Mouse (Mus musculus): Measurements from ENCODE around the gene Ccl25. TPM values are rescaled to one million over a fixed set of nuclear protein-coding genes. Genes with fewer than 3 reads are reported as not detected.
"Not testable (repeated sequence)": the region's sequence is repeated elsewhere in the genome, so short reads cannot be mapped to it uniquely, and the experiment has no call there.

Ccl25 gene
- polyA plus RNA-seq, 1 experiment from 2014 or later: 10.9 TPM

- no peak overlapping the region for H3K4me3 ChIP-seq
- H3K27ac ChIP-seq: no peak overlapping the region
- no peaks in the 10 kb centered on the region for H3K4me1 ChIP-seq
- no peaks in the 10 kb centered on the region for H3K27me3 ChIP-seq (replicated peaks)
- H3K4me2 ChIP-seq: no peak overlapping the region
- WGBS (ENCODE audit: insufficient replicate concordance): 56% methylated on average over 7 of the region's 7 CpGs
- no peaks in the 10 kb centered on the region for H3K36me3 ChIP-seq
- no peaks in the 10 kb centered on the region for H3K9me3 ChIP-seq (replicated peaks)
- ATAC-seq: no peak
- no peak overlapping the region for H3K9ac ChIP-seq
These were observed 22.7 kb downstream of the Ccl25 start for GRCm38 (mm10) chr8:4347661-4348060.

DNA sequence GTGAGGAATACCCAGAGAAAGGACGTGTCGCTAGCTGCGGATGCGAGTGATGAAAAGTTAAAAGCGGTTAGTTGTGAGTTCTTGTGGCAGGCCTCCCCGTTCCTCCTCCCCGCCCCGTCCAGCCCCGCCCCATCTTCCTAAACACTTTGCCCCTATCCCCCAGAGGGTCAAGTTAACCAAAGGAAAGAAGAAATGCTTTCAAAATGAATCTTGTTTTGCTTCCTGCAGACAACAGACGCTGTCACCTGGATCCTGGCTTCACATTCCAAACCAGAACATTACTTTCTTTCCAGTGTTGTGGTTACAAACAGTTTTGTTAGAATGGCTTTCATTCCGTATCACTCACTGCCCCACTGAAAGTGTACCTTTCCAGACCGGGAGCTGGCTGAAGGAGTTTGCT lies 23.3 kb downstream of the Ccl25 start:
- H3K4me2 ChIP-seq: no peak overlapping the region
- H3K4me3 ChIP-seq: no peak overlapping the region
- ATAC-seq: no peak
- 43% methylated on average over 12 of the region's 12 CpGs for WGBS (ENCODE audit: insufficient replicate concordance)
- no peaks in the 10 kb centered on the region for H3K9me3 ChIP-seq (replicated peaks)
- no peaks in the 10 kb centered on the region for H3K4me1 ChIP-seq
- no peak overlapping the region for H3K9ac ChIP-seq
- no peak overlapping the region for H3K27ac ChIP-seq
- no peaks in the 10 kb centered on the region for H3K36me3 ChIP-seq
- H3K27me3 ChIP-seq (replicated peaks): no peaks in the 10 kb centered on the region

GRCm38 (mm10) chr8:4349335-4349734 lies 24.3 kb downstream of the Ccl25 start:
- no peak for ATAC-seq
- H3K4me3 ChIP-seq: no peak overlapping the region
- WGBS (ENCODE audit: insufficient replicate concordance): 53% methylated on average over 1 of the region's 1 CpGs

DNA sequence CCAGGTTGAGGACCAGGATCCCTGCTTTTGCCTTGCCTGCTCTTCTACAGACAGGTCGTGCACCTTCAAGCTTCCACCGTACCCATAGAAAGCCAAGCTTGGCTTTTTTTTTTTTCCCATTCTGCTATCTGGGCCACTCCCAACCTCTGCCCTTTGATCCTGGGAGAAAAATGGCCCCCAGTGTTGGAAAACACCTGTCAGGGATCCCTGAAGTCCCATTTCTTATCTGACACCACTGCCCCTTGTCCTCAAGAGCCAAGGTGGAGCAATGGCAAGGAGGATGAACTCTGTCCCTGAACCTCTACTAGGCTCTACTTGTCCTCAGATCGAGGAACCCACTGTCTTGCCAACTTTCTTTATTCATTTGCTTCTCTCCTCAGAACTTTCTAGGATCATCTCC lies 25.6 kb downstream of the Ccl25 start:
- Histone ChIP-seq H3K27me3 (replicated peaks) (no peaks in the 10 kb centered on the region), H3K27ac (no peak overlapping the region), H3K9me3 (replicated peaks) (no peaks in the 10 kb centered on the region), H3K4me1 (no peaks in the 10 kb centered on the region), H3K4me3 (no peak overlapping the region), H3K4me2 (no peak overlapping the region), H3K9ac (no peak overlapping the region), H3K36me3 (no peaks in the 10 kb centered on the region)
- 64% methylated on average over 3 of the region's 3 CpGs for WGBS (ENCODE audit: insufficient replicate concordance)
- no peak for ATAC-seq

More at GRCm38 (mm10) chr8:4349335-4349734, 24.3 kb downstream of the Ccl25 start:
- Histone ChIP-seq H3K27ac (no peak overlapping the region), H3K36me3 (no peaks in the 10 kb centered on the region), H3K9ac (no peak overlapping the region), H3K4me1 (no peaks in the 10 kb centered on the region), H3K27me3 (replicated peaks) (no peaks in the 10 kb centered on the region), H3K4me2 (no peak overlapping the region), H3K9me3 (replicated peaks) (no peaks in the 10 kb centered on the region)

- not testable (repeated sequence) for ATAC-seq; H3K4me1 ChIP-seq; H3K4me2 ChIP-seq; H3K27ac ChIP-seq; H3K27me3 ChIP-seq (replicated peaks); H3K4me3 ChIP-seq; H3K9me3 ChIP-seq (replicated peaks); H3K36me3 ChIP-seq; H3K9ac ChIP-seq
- WGBS (ENCODE audit: insufficient replicate concordance): 80% methylated on average over 6 of the region's 6 CpGs
These were observed 27.6 kb downstream of the Ccl25 start for GRCm38 (mm10) chr8:4352562-4352961.

GRCm38 (mm10) chr8:4353741-4354140 lies 28.7 kb downstream of the Ccl25 start:
- Histone ChIP-seq H3K9ac (no peak overlapping the region), H3K4me3 (no peak overlapping the region), H3K4me1 (no peaks in the 10 kb centered on the region), H3K9me3 (replicated peaks) (no peaks in the 10 kb centered on the region), H3K27ac (no peak overlapping the region), H3K27me3 (replicated peaks) (no peaks in the 10 kb centered on the region), H3K36me3 (no peaks in the 10 kb centered on the region), H3K4me2 (no peak overlapping the region)
- 66% methylated on average over 4 of the region's 4 CpGs for WGBS (ENCODE audit: insufficient replicate concordance)
- ATAC-seq: no peak

- no peak overlapping the region for H3K27ac ChIP-seq
- no peaks in the 10 kb centered on the region for H3K27me3 ChIP-seq (replicated peaks)
- no peak overlapping the region for H3K9ac ChIP-seq
- no peaks in the 10 kb centered on the region for H3K9me3 ChIP-seq (replicated peaks)
- WGBS (ENCODE audit: insufficient replicate concordance): 63% methylated on average over 1 of the region's 1 CpGs
- no peaks in the 10 kb centered on the region for H3K4me1 ChIP-seq
- H3K4me3 ChIP-seq: no peak overlapping the region
- H3K36me3 ChIP-seq: no peaks in the 10 kb centered on the region
- H3K4me2 ChIP-seq: no peak overlapping the region
- ATAC-seq: no peak
These were observed 29.5 kb downstream of the Ccl25 start for GRCm38 (mm10) chr8:4354516-4354915.

GRCm38 (mm10) chr8:4355455-4355854 lies 30.4 kb downstream of the Ccl25 start:
- Histone ChIP-seq H3K9ac (no peak overlapping the region), H3K27ac (no peak overlapping the region), H3K27me3 (replicated peaks) (no peaks in the 10 kb centered on the region), H3K9me3 (replicated peaks) (no peaks in the 10 kb centered on the region), H3K36me3 (no peaks in the 10 kb centered on the region), H3K4me1 (no peaks in the 10 kb centered on the region), H3K4me2 (no peak overlapping the region), H3K4me3 (no peak overlapping the region)
- 79% methylated on average over 10 of the region's 10 CpGs for WGBS (ENCODE audit: insufficient replicate concordance)
- no peak for ATAC-seq

DNA sequence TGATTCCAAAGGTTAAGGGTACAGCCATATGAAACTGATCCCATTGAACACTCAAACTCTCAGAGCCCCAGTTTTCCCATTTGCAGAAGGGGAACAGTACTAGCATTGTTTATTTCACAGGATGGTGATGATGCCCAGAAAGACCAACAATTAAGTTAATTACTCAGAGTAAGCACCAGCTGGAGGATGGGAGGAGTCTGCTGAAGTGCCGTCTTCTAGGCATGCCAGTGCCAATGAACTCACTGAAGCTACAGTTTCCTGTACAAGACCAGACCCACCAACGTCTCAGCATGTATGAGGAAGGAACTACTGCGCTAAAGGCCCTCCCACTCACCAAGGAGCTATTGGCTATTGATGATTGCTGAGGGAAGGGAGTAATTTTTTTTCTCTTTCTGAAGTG lies 34.4 kb downstream of the Ccl25 start:
- ATAC-seq: no peak
- Histone ChIP-seq H3K27ac (no peak overlapping the region), H3K9ac (no peak overlapping the region), H3K27me3 (replicated peaks) (no peaks in the 10 kb centered on the region), H3K9me3 (replicated peaks) (no peaks in the 10 kb centered on the region), H3K4me2 (no peak overlapping the region), H3K4me3 (no peak overlapping the region), H3K4me1 (no peaks in the 10 kb centered on the region), H3K36me3 (no peaks in the 10 kb centered on the region)
- 47% methylated on average over 3 of the region's 3 CpGs for WGBS (ENCODE audit: insufficient replicate concordance)

DNA sequence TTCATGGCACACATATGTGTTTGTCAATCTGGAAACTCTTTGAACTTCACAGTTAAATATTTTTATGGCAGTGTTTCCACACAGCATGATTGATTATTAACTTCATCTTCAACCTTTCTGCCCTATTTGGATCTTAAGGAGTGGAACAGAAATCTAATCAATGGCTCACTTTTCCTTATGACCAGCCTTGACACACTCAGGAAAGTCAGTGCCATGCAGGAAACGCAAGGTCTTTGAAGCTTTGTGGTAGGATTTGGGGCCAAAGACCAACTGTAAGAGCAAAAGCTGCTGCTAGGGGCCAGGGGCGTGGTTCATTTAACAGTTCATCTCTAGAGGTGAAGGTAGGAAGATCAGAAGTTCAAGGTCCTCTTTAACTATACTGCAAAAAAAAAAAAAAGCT lies 35.9 kb downstream of the Ccl25 start:
- no peak for ATAC-seq
- H3K27me3 ChIP-seq (replicated peaks): no peaks in the 10 kb centered on the region
- no peak overlapping the region for H3K27ac ChIP-seq
- H3K9me3 ChIP-seq (replicated peaks): no peaks in the 10 kb centered on the region
- no peaks in the 10 kb centered on the region for H3K4me1 ChIP-seq
- 51% methylated on average over 2 of the region's 2 CpGs for WGBS (ENCODE audit: insufficient replicate concordance)
- no peak overlapping the region for H3K9ac ChIP-seq
- no peak overlapping the region for H3K4me2 ChIP-seq
- H3K4me3 ChIP-seq: no peak overlapping the region
- no peaks in the 10 kb centered on the region for H3K36me3 ChIP-seq

GRCm38 (mm10) chr8:4366189-4366588 lies 41.2 kb downstream of the Ccl25 start:
- no peak for ATAC-seq
- H3K4me3 ChIP-seq: no peak overlapping the region
- no peaks in the 10 kb centered on the region for H3K36me3 ChIP-seq
- H3K9me3 ChIP-seq (replicated peaks): no peaks in the 10 kb centered on the region
- no peak overlapping the region for H3K27ac ChIP-seq
- H3K4me1 ChIP-seq: no peaks in the 10 kb centered on the region
- H3K4me2 ChIP-seq: no peak overlapping the region
- 71% methylated on average over 3 of the region's 3 CpGs for WGBS (ENCODE audit: insufficient replicate concordance)
- H3K27me3 ChIP-seq (replicated peaks): no peaks in the 10 kb centered on the region
- H3K9ac ChIP-seq: no peak overlapping the region

- WGBS (ENCODE audit: insufficient replicate concordance): 78% methylated on average over 11 of the region's 11 CpGs
- ATAC-seq: no peak
- no peak overlapping the region for H3K4me2 ChIP-seq
- H3K27me3 ChIP-seq (replicated peaks): no peaks in the 10 kb centered on the region
- no peak overlapping the region for H3K27ac ChIP-seq
- no peak overlapping the region for H3K4me3 ChIP-seq
- H3K36me3 ChIP-seq: no peaks in the 10 kb centered on the region
- no peaks in the 10 kb centered on the region for H3K4me1 ChIP-seq
- H3K9ac ChIP-seq: no peak overlapping the region
- H3K9me3 ChIP-seq (replicated peaks): no peaks in the 10 kb centered on the region
These were observed 42.8 kb downstream of the Ccl25 start for GRCm38 (mm10) chr8:4367808-4368207.

GRCm38 (mm10) chr8:4368470-4368869 lies 43.5 kb downstream of the Ccl25 start:
- H3K36me3 ChIP-seq: no peaks in the 10 kb centered on the region
- H3K4me3 ChIP-seq: no peak overlapping the region
- no peak overlapping the region for H3K9ac ChIP-seq
- ATAC-seq: no peak
- H3K27me3 ChIP-seq (replicated peaks): no peaks in the 10 kb centered on the region
- H3K27ac ChIP-seq: no peak overlapping the region
- 84% methylated on average over 4 of the region's 4 CpGs for WGBS (ENCODE audit: insufficient replicate concordance)
- H3K9me3 ChIP-seq (replicated peaks): no peaks in the 10 kb centered on the region
- no peak overlapping the region for H3K4me2 ChIP-seq
- no peaks in the 10 kb centered on the region for H3K4me1 ChIP-seq

Data from liver, embryonic 12.5 days (tissue).